Mouse (Mus musculus) MEL (cell line): ENCODE measurements around the gene Sort1. TPM values are rescaled to one million over a fixed set of nuclear protein-coding genes. Genes with fewer than 3 reads are reported as not detected.
A peak's percentile ranks its signal among the peaks of the same experiment; 100 is the strongest.

Source experiments
- DNase-seq: peaks from one replicate; pipeline ENCODE4 v3.0.0; 2011; ENCODE audit warnings: low read depth, low spot score
- H3K27ac ChIP-seq: 2 replicates; pipeline ENCODE4 v1.5.1; 2012; ENCODE audit warnings: low read depth, mild to moderate bottlenecking, control low read depth, low read length, moderate library complexity; ENCODE audit not compliant: control insufficient read depth
- H3K27me3 ChIP-seq, 2 experiments: fragments of 150-350 bp in 1 of 2; sonication (generic) in 1 of 2; 2 replicates each; pipeline ENCODE4 v1.6.1; 2012; ENCODE audit warnings: low read length in 2 of 2, mild to moderate bottlenecking in 2 of 2, improper control_type of control experiment in 1 of 2, moderate library complexity in 1 of 2; ENCODE audit not compliant: insufficient read depth in 2 of 2, control insufficient read depth in 1 of 2
- H3K36me3 ChIP-seq, 2 experiments: 2 replicates each; pipeline ENCODE4 v1.6.1; 2012 to 2014; ENCODE audit warnings: low read length in 2 of 2, improper control_type of control experiment in 1 of 2, inconsistent platforms in 1 of 2, mild to moderate bottlenecking in 1 of 2; ENCODE audit not compliant: insufficient read depth in 2 of 2, control insufficient read depth in 1 of 2
- H3K4me1 ChIP-seq, 2 experiments: fragments of 150-350 bp in 1 of 2; sonication (generic) in 1 of 2; 2 replicates each; pipeline ENCODE4 v1.6.1; 2012; ENCODE audit warnings: low read length in 2 of 2, improper control_type of control experiment in 1 of 2, mild to moderate bottlenecking in 1 of 2; ENCODE audit not compliant: insufficient read depth in 2 of 2, control insufficient read depth in 1 of 2
- H3K4me3 ChIP-seq, 2 experiments: fragments of 150-350 bp in 1 of 2; sonication (generic) in 1 of 2; 2 replicates each; pipeline ENCODE4 v1.5.1; 2012; ENCODE audit warnings: low read depth in 2 of 2, low read length in 2 of 2, mild to moderate bottlenecking in 2 of 2, moderate library complexity in 2 of 2, control low read depth in 1 of 2, improper control_type of control experiment in 1 of 2; ENCODE audit not compliant: control insufficient read depth in 1 of 2, insufficient read depth in 1 of 2
- H3K79me2 ChIP-seq: 2 replicates; pipeline ENCODE4 v1.6.1; 2012; ENCODE audit warnings: mild to moderate bottlenecking, low read length, moderate library complexity; ENCODE audit not compliant: control insufficient read depth, poor library complexity, insufficient read depth
- H3K9ac ChIP-seq: 2 replicates; pipeline ENCODE4 v1.6.1; 2012; ENCODE audit warnings: low read depth, mild to moderate bottlenecking, control low read depth, low read length, moderate library complexity; ENCODE audit not compliant: control insufficient read depth, poor library complexity, severe bottlenecking
- H3K9me3 ChIP-seq: fragments of 150-350 bp; sonication (generic); replicated peaks from 2 replicates; pipeline ENCODE4 v1.6.1; 2012; ENCODE audit warnings: mild to moderate bottlenecking, low read length, improper control_type of control experiment, moderate library complexity; ENCODE audit not compliant: insufficient read depth
- BHLHE40 ChIP-seq: IDR thresholded peaks from 2 replicates; pipeline ENCODE4 v1.6.1; 2012; ENCODE audit warnings: low read depth, mild to moderate bottlenecking, inconsistent platforms, low read length, improper control_type of control experiment, borderline replicate concordance
- CHD1 ChIP-seq: IDR thresholded peaks from 2 replicates; pipeline ENCODE4 v1.6.1; 2012; ENCODE audit warnings: low read depth, mild to moderate bottlenecking, inconsistent platforms, low read length, improper control_type of control experiment
- CHD2 ChIP-seq: IDR thresholded peaks from 2 replicates; pipeline ENCODE4 v1.6.1; 2011; ENCODE audit warnings: low read length, improper control_type of control experiment
- CTCF ChIP-seq, 3 experiments: IDR thresholded peaks in 2 of 3; conservative IDR thresholded peaks in 1 of 3; 2 replicates each; pipeline ENCODE4 v1.5.1; 2011 to 2012; ENCODE audit warnings: low read length in 3 of 3, low read depth in 2 of 3, mild to moderate bottlenecking in 2 of 3, improper control_type of control experiment in 1 of 3, inconsistent platforms in 1 of 3, mixed read lengths in 1 of 3, moderate library complexity in 1 of 3; ENCODE audit not compliant: control insufficient read depth in 1 of 3, insufficient read depth in 1 of 3, poor library complexity in 1 of 3, severe bottlenecking in 1 of 3
- E2F4 ChIP-seq: IDR thresholded peaks from 2 replicates; pipeline ENCODE4 v1.6.1; 2011; ENCODE audit warnings: low read depth, low read length, improper control_type of control experiment, borderline replicate concordance
- ELF1 ChIP-seq: IDR thresholded peaks from 2 replicates; pipeline ENCODE4 v1.6.1; 2014; ENCODE audit warnings: low read depth, mild to moderate bottlenecking, inconsistent platforms, low read length, improper control_type of control experiment, moderate library complexity
- EP300 ChIP-seq, 2 experiments: IDR thresholded peaks; 2 replicates each; pipeline ENCODE4 v1.6.1; 2011; ENCODE audit warnings: improper control_type of control experiment in 2 of 2, low read length in 2 of 2, low read depth in 1 of 2, mild to moderate bottlenecking in 1 of 2
- GABPA ChIP-seq: IDR thresholded peaks from 2 replicates; pipeline ENCODE4 v1.6.1; 2012; ENCODE audit warnings: low read depth, mild to moderate bottlenecking, inconsistent platforms, low read length, improper control_type of control experiment, moderate library complexity
- GATA1 ChIP-seq: IDR thresholded peaks from 2 replicates; pipeline ENCODE4 v1.6.1; 2011; ENCODE audit warnings: low read depth, low read length, improper control_type of control experiment
- HCFC1 ChIP-seq: IDR thresholded peaks from 2 replicates; pipeline ENCODE4 v1.6.1; 2012; ENCODE audit warnings: low read depth, mild to moderate bottlenecking, inconsistent platforms, low read length, improper control_type of control experiment, moderate library complexity
- JUND ChIP-seq: IDR thresholded peaks from 2 replicates; pipeline ENCODE4 v1.6.1; 2011; ENCODE audit warnings: low read depth, mild to moderate bottlenecking, improper control_type of control experiment, low read length
- KAT2A ChIP-seq: conservative IDR thresholded peaks from 2 replicates; pipeline ENCODE4 v1.6.1; 2012; ENCODE audit warnings: low read depth, low read length, improper control_type of control experiment, inconsistent platforms
- MAFK ChIP-seq: IDR thresholded peaks from 2 replicates; pipeline ENCODE4 v1.6.1; 2011; ENCODE audit warnings: low read depth, mild to moderate bottlenecking, low read length, improper control_type of control experiment, borderline replicate concordance
- MAX ChIP-seq: IDR thresholded peaks from 2 replicates; pipeline ENCODE4 v1.6.1; 2011; ENCODE audit warnings: low read length, improper control_type of control experiment
- MEF2A ChIP-seq: IDR thresholded peaks from 2 replicates; pipeline ENCODE4 v1.6.1; 2014; ENCODE audit warnings: low read depth, mild to moderate bottlenecking, inconsistent platforms, low read length, improper control_type of control experiment; ENCODE audit not compliant: poor library complexity, insufficient replicate concordance, severe bottlenecking; ENCODE audit errors: extremely low read depth
- MXI1 ChIP-seq: IDR thresholded peaks from 2 replicates; pipeline ENCODE4 v1.6.1; 2011; ENCODE audit warnings: mild to moderate bottlenecking, low read depth, low read length, improper control_type of control experiment
- MYC ChIP-seq: IDR thresholded peaks from 2 replicates; pipeline ENCODE4 v1.6.1; 2011; ENCODE audit warnings: low read depth, mild to moderate bottlenecking, low read length, improper control_type of control experiment, moderate library complexity
- NELFE ChIP-seq: IDR thresholded peaks from 2 replicates; pipeline ENCODE4 v1.6.1; 2011; ENCODE audit warnings: low read depth, low read length, improper control_type of control experiment
- NRF1 ChIP-seq: IDR thresholded peaks from 2 replicates; pipeline ENCODE4 v1.6.1; 2014; ENCODE audit warnings: low read depth, mild to moderate bottlenecking, inconsistent platforms, low read length, improper control_type of control experiment, moderate library complexity; ENCODE audit not compliant: poor library complexity, insufficient read depth, severe bottlenecking
- POLR2A ChIP-seq, 2 experiments: IDR thresholded peaks; 2 replicates each; pipeline ENCODE4 v1.6.1; 2011 to 2012; ENCODE audit warnings: low read length in 2 of 2, mild to moderate bottlenecking in 2 of 2, control low read depth in 1 of 2, improper control_type of control experiment in 1 of 2, low read depth in 1 of 2, moderate library complexity in 1 of 2; ENCODE audit not compliant: control insufficient read depth in 1 of 2, insufficient read depth in 1 of 2, poor library complexity in 1 of 2
- POLR2AphosphoS2 ChIP-seq: IDR thresholded peaks from 2 replicates; pipeline ENCODE4 v1.6.1; 2011; ENCODE audit warnings: low read length, improper control_type of control experiment
- RCOR1 ChIP-seq: IDR thresholded peaks from 2 replicates; pipeline ENCODE4 v1.6.1; 2012; ENCODE audit warnings: low read depth, mild to moderate bottlenecking, inconsistent platforms, low read length, improper control_type of control experiment
- SMC3 ChIP-seq: IDR thresholded peaks from 2 replicates; pipeline ENCODE4 v1.6.1; 2011; ENCODE audit warnings: low read depth, low read length, improper control_type of control experiment
- TCF12 ChIP-seq: IDR thresholded peaks from 2 replicates; pipeline ENCODE4 v1.6.1; 2014; ENCODE audit warnings: low read depth, mild to moderate bottlenecking, inconsistent platforms, low read length, improper control_type of control experiment, moderate library complexity
- UBTF ChIP-seq: IDR thresholded peaks from 2 replicates; pipeline ENCODE4 v1.6.1; 2012; ENCODE audit warnings: low read depth, mild to moderate bottlenecking, inconsistent platforms, low read length, improper control_type of control experiment, moderate library complexity, borderline replicate concordance; ENCODE audit not compliant: insufficient read depth
- USF1 ChIP-seq: IDR thresholded peaks from 2 replicates; pipeline ENCODE4 v1.6.1; 2014; ENCODE audit warnings: low read depth, mild to moderate bottlenecking, inconsistent platforms, low read length, improper control_type of control experiment, moderate library complexity
- USF2 ChIP-seq, 2 experiments: IDR thresholded peaks; 2 replicates each; pipeline ENCODE4 v1.6.1; 2011 to 2012; ENCODE audit warnings: improper control_type of control experiment in 2 of 2, low read length in 2 of 2, borderline replicate concordance in 1 of 2, inconsistent platforms in 1 of 2, low read depth in 1 of 2, mild to moderate bottlenecking in 1 of 2; ENCODE audit not compliant: insufficient read depth in 1 of 2
- ZC3H11A ChIP-seq: IDR thresholded peaks from 2 replicates; pipeline ENCODE4 v1.6.1; 2012; ENCODE audit warnings: low read depth, mild to moderate bottlenecking, inconsistent platforms, low read length, improper control_type of control experiment
- ZKSCAN1 ChIP-seq: IDR thresholded peaks from 2 replicates; pipeline ENCODE4 v1.6.1; 2012; ENCODE audit warnings: low read depth, mild to moderate bottlenecking, inconsistent platforms, low read length, improper control_type of control experiment, moderate library complexity
- ZNF384 ChIP-seq: IDR thresholded peaks from 2 replicates; pipeline ENCODE4 v1.6.1; 2012; ENCODE audit warnings: low read depth, mild to moderate bottlenecking, inconsistent platforms, low read length, improper control_type of control experiment
- polyA plus RNA-seq, 2 experiments: library from polyadenylated mRNA; stranded (reverse) in 1 of 2; unstranded in 1 of 2; fragments of >175 nt in 1 of 2; fragments of >200 nt in 1 of 2; gene quantifications; 2 replicates each; pipeline versions ENCODE4 v1.2.1 to v1.2.4; 2012; ENCODE audit warnings: low replicate concordance in 2 of 2, low read depth in 1 of 2; ENCODE audit not compliant: insufficient read length in 2 of 2, insufficient read depth in 1 of 2, missing spikeins in 1 of 2
- total RNA-seq: library from RNA; depleted of rRNA; stranded (reverse); fragments of 300-350 nt; gene quantifications from 2 replicates; pipeline ENCODE4 v1.2.3, GENCODE M21; 2012

The Sort1 gene
- total and polyA plus RNA-seq, 3 experiments = 10.2 to 28.3 (median 22.7) TPM

GRCm38 (mm10) chr3:108367828-108368227 is 83.9 kb downstream of the Sort1 start:
- Histone ChIP-seq H3K9ac (no peak overlapping the region), H3K9me3 (no peaks in the 10 kb centered on the region), H3K27ac (no peak overlapping the region), H3K27me3 (no peaks in the 10 kb centered on the region), H3K4me3 (no peak overlapping the region), H3K36me3 (peaks cover 0 to 10% of the 10 kb centered on the region in 2 experiments; a peak in 2 of 4 replicates), H3K4me1 (peaks cover 10 to 21% of the 10 kb centered on the region in 2 experiments), H3K79me2 (no peaks in the 10 kb centered on the region)
- no peak for DNase-seq
- no peak for TF ChIP-seq MYC
- TF ChIP-seq UBTF = no peak
- TF ChIP-seq NELFE = no peak
- no peak for TF ChIP-seq POLR2AphosphoS2
- no peak for TF ChIP-seq SMC3
- no peak for TF ChIP-seq ZC3H11A
- no peak for TF ChIP-seq CTCF (IDR thresholded peaks at IDR 0.05 in 2 of 3, conservative IDR thresholded peaks at IDR 0.05 in 1 of 3; ENCODE audit: control insufficient read depth in 1 of 3, insufficient read depth in 1 of 3, low read depth in 2 of 3, low read length in 3 of 3, poor library complexity in 1 of 3, severe bottlenecking in 1 of 3)
- no peak for TF ChIP-seq KAT2A
- TF ChIP-seq ZKSCAN1 = no peak
- TF ChIP-seq EP300 (IDR thresholded peaks at IDR 0.05; ENCODE audit: low read depth in 1 of 2, low read length in 2 of 2) = no peak
- TF ChIP-seq MAFK = no peak
- no peak for TF ChIP-seq RCOR1
- no peak for TF ChIP-seq ZNF384
- no peak for TF ChIP-seq USF1
- TF ChIP-seq BHLHE40 = no peak
- no peak for TF ChIP-seq E2F4
- no peak for TF ChIP-seq JUND
- no peak for TF ChIP-seq NRF1
- TF ChIP-seq ELF1 = no peak

- Histone ChIP-seq H3K27ac (no peak overlapping the region), H3K4me1 (peaks cover 10 to 21% of the 10 kb centered on the region in 2 experiments), H3K27me3 (no peaks in the 10 kb centered on the region), H3K79me2 (no peaks in the 10 kb centered on the region), H3K4me3 (peak overlapping the region in 1 of 2 experiments; percentile 3; a peak in 1 of 4 replicates), H3K36me3 (peaks cover 0 to 10% of the 10 kb centered on the region in 2 experiments; a peak in 2 of 4 replicates), H3K9me3 (no peaks in the 10 kb centered on the region), H3K9ac (no peak overlapping the region)
- DNase-seq = peak; percentile 50
- TF ChIP-seq POLR2A (IDR thresholded peaks at IDR 0.05; ENCODE audit: control insufficient read depth in 1 of 2, insufficient read depth in 1 of 2, low read depth in 1 of 2, low read length in 2 of 2, poor library complexity in 1 of 2) (no peak), GABPA (no peak), CHD2 (no peak), ZNF384 (no peak), TCF12 (peak; percentile 30; the same call in 1 of the 2 replicates), MEF2A (no peak), JUND (no peak), RCOR1 (no peak), CHD1 (no peak), HCFC1 (no peak), MYC (no peak), USF2 (IDR thresholded peaks at IDR 0.05; ENCODE audit: borderline replicate concordance in 1 of 2, insufficient read depth in 1 of 2, low read depth in 1 of 2, low read length in 2 of 2) (peak in 1 of 2 experiments; percentile 54; a peak in 1 of 4 replicates), MAX (no peak), GATA1 (peak; percentile 46; the same call in 1 of the 2 replicates), USF1 (peak; percentile 91), SMC3 (no peak), NELFE (no peak), POLR2AphosphoS2 (no peak), ELF1 (no peak), MXI1 (no peak), BHLHE40 (peak; percentile 41; the same call in 1 of the 2 replicates)
These were observed 84.8 kb downstream of the Sort1 start for GRCm38 (mm10) chr3:108368721-108369120.
